Mouse (Mus musculus) myocyte (in vitro differentiated cells): ENCODE measurements at regions not wholly inside any gene's neighbourhood (a gene's known extent, or its start where the extent isn't known, plus 50 kb on each side); places are given as distances from the start of the nearest gene placed in this dataset.

Experiments used
- H3K27me3 ChIP-seq: one replicate; pipeline ENCODE4 v1.6.1; 2011; ENCODE audit not compliant: control insufficient read depth, insufficient read depth, insufficient read length
- H3K36me3 ChIP-seq: one replicate; pipeline ENCODE4 v1.6.1; 2011; ENCODE audit not compliant: control insufficient read depth, insufficient read depth
- H3K4me2 ChIP-seq: one replicate; pipeline ENCODE4 v1.6.1; 2011; ENCODE audit warnings: low read depth, control low read depth
- H3K4me3 ChIP-seq: one replicate; pipeline ENCODE4 v1.5.1; 2011; ENCODE audit warnings: mild to moderate bottlenecking, control low read depth, moderate library complexity
- H3K79me2 ChIP-seq: one replicate; pipeline ENCODE4 v1.6.1; 2011; ENCODE audit not compliant: control insufficient read depth, insufficient read depth
- H3ac ChIP-seq: one replicate; pipeline ENCODE4 v1.6.1; 2011; ENCODE audit not compliant: control insufficient read depth, insufficient read length
- CEBPB ChIP-seq: IDR thresholded peaks from 2 replicates; pipeline ENCODE4 v1.6.1; 2011; ENCODE audit warnings: mild to moderate bottlenecking, moderate library complexity; ENCODE audit not compliant: poor library complexity, insufficient read depth, severe bottlenecking
- E2F4 ChIP-seq: IDR thresholded peaks from one replicate; pipeline ENCODE4 v1.6.1; 2011; ENCODE audit warnings: mild to moderate bottlenecking, control low read depth, moderate library complexity; ENCODE audit not compliant: insufficient read depth
- MAX ChIP-seq: IDR thresholded peaks from one replicate; pipeline ENCODE4 v1.6.1; 2011; ENCODE audit warnings: low read depth, mild to moderate bottlenecking, control low read depth
- MYOD1 ChIP-seq, 3 experiments: IDR thresholded peaks; one replicate each; pipeline ENCODE4 v1.6.1; 2011; ENCODE audit warnings: control low read depth in 2 of 3, low read depth in 2 of 3, mild to moderate bottlenecking in 2 of 3, moderate library complexity in 1 of 3; ENCODE audit not compliant: insufficient read length in 2 of 3, control insufficient read depth in 1 of 3
- MYOG ChIP-seq, 3 experiments: IDR thresholded peaks; one replicate each; pipeline ENCODE4 v1.6.1; 2011; ENCODE audit warnings: control low read depth in 2 of 3, low read depth in 2 of 3, mild to moderate bottlenecking in 2 of 3; ENCODE audit not compliant: insufficient read length in 2 of 3, control insufficient read depth in 1 of 3, insufficient read depth in 1 of 3
- POLR2A ChIP-seq: IDR thresholded peaks from one replicate; pipeline ENCODE4 v1.6.1; 2011; ENCODE audit warnings: low read depth, mild to moderate bottlenecking, control low read depth, moderate library complexity; ENCODE audit not compliant: insufficient read length
- POLR2AphosphoS2 ChIP-seq: IDR thresholded peaks from one replicate; pipeline ENCODE4 v1.6.1; 2011; ENCODE audit warnings: low read depth, control low read depth; ENCODE audit not compliant: insufficient read length
- REST ChIP-seq: IDR thresholded peaks from one replicate; pipeline ENCODE4 v1.6.1; 2011; ENCODE audit warnings: mild to moderate bottlenecking, control low read depth, moderate library complexity; ENCODE audit not compliant: insufficient read depth, insufficient read length
- SRF ChIP-seq: IDR thresholded peaks from one replicate; pipeline ENCODE4 v1.6.1; 2011; ENCODE audit warnings: low read depth; ENCODE audit not compliant: control insufficient read depth, insufficient read length
- TCF12 ChIP-seq: IDR thresholded peaks from one replicate; pipeline ENCODE4 v1.6.1; 2011; ENCODE audit warnings: mild to moderate bottlenecking, control low read depth; ENCODE audit not compliant: poor library complexity, insufficient read depth, severe bottlenecking
- TCF3 ChIP-seq: IDR thresholded peaks from one replicate; pipeline ENCODE4 v1.6.1; 2011; ENCODE audit warnings: low read depth, control low read depth; ENCODE audit not compliant: insufficient read length
- USF1 ChIP-seq: IDR thresholded peaks from one replicate; pipeline ENCODE4 v1.6.1; 2011; ENCODE audit warnings: low read depth, mild to moderate bottlenecking, control low read depth, moderate library complexity

DNA sequence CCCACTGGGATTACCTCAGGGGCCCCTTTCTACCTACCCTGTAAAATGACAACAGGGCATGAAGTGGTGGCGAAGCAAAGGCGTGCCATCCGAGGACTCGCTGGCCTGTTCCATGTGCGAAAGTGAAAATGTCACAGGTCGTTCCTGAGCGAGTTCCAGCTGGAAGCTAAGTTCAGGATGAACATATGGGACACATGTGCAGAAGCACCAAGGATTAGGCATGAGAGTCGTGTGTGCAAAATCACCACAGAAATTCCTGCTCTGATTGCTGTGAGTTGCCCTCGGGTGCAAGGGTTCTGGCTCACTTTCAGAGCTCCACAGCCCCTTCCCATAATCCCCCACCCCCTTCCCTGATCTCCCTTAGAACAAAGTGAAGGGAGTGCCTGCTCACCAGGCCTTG, 147.6 kb upstream of the Nfe2l3 start:
- no peak overlapping the region for H3ac ChIP-seq
- no peaks in the 10 kb centered on the region for H3K36me3 ChIP-seq
- H3K4me2 ChIP-seq: no peak overlapping the region
- no peak overlapping the region for H3K4me3 ChIP-seq
- peaks cover 10% of the 10 kb centered on the region for H3K27me3 ChIP-seq
- no peaks in the 10 kb centered on the region for H3K79me2 ChIP-seq
- no peak for TF ChIP-seq MYOD1 (IDR thresholded peaks at IDR 0.05; ENCODE audit: control insufficient read depth in 1 of 3, insufficient read length in 2 of 3, low read depth in 2 of 3)
- TF ChIP-seq TCF12: no peak
- no peak for TF ChIP-seq REST
- no peak for TF ChIP-seq MAX
- TF ChIP-seq TCF3: no peak
- TF ChIP-seq CEBPB: no peak
- no peak for TF ChIP-seq USF1
- TF ChIP-seq POLR2AphosphoS2: no peak
- TF ChIP-seq MYOG (IDR thresholded peaks at IDR 0.05; ENCODE audit: control insufficient read depth in 1 of 3, insufficient read depth in 1 of 3, insufficient read length in 2 of 3, low read depth in 2 of 3): no peak
- no peak for TF ChIP-seq E2F4
- TF ChIP-seq POLR2A: no peak
- no peak for TF ChIP-seq SRF

DNA sequence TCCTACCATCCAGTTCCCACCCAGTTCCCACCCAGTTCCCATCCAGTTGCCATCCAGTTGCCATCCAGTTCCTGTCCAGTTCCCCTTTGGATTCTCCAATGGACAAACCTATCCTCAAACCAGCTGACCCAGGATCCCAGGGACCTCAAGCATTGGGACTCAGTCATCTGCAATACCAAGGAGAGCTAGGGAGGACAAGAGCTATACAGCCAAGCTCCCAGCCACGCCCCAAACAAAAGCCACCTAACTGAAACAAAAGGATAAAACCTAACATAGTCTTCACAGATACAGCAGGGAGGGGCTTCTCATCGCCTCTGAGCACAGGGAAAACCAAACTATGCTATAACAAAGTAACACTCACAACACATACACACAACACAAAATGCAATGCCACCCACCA, 145.6 kb upstream of the Nfe2l3 start:
- H3K27me3 ChIP-seq: peaks cover 10% of the 10 kb centered on the region

GRCm38 (mm10) chr6:51287383-51287782, 145.1 kb upstream of the Nfe2l3 start:
- no peak overlapping the region for H3K4me2 ChIP-seq
- no peaks in the 10 kb centered on the region for H3K79me2 ChIP-seq
- H3ac ChIP-seq: no peak overlapping the region
- H3K4me3 ChIP-seq: no peak overlapping the region
- peaks cover 10% of the 10 kb centered on the region for H3K27me3 ChIP-seq
- no peaks in the 10 kb centered on the region for H3K36me3 ChIP-seq
- no peak for TF ChIP-seq USF1
- TF ChIP-seq TCF12: no peak
- no peak for TF ChIP-seq SRF
- no peak for TF ChIP-seq E2F4
- TF ChIP-seq CEBPB: no peak
- TF ChIP-seq MYOD1 (IDR thresholded peaks at IDR 0.05; ENCODE audit: control insufficient read depth in 1 of 3, insufficient read length in 2 of 3, low read depth in 2 of 3): no peak
- TF ChIP-seq TCF3: no peak

More for the DNA sequence above, 145.6 kb upstream of the Nfe2l3 start:
- H3ac ChIP-seq: no peak overlapping the region
- H3K36me3 ChIP-seq: no peaks in the 10 kb centered on the region
- TF ChIP-seq TCF12: no peak
- TF ChIP-seq USF1: no peak
- no peak for TF ChIP-seq POLR2AphosphoS2
- no peak for TF ChIP-seq REST
- no peak for TF ChIP-seq MAX
- no peak for TF ChIP-seq CEBPB
- TF ChIP-seq POLR2A: no peak
- no peak for TF ChIP-seq SRF
- no peak for TF ChIP-seq MYOG (IDR thresholded peaks at IDR 0.05; ENCODE audit: control insufficient read depth in 1 of 3, insufficient read depth in 1 of 3, insufficient read length in 2 of 3, low read depth in 2 of 3)
- no peak for TF ChIP-seq E2F4
- no peak for TF ChIP-seq MYOD1 (IDR thresholded peaks at IDR 0.05; ENCODE audit: control insufficient read depth in 1 of 3, insufficient read length in 2 of 3, low read depth in 2 of 3)
- no peaks in the 10 kb centered on the region for H3K79me2 ChIP-seq
- no peak overlapping the region for H3K4me3 ChIP-seq
- H3K4me2 ChIP-seq: no peak overlapping the region

DNA sequence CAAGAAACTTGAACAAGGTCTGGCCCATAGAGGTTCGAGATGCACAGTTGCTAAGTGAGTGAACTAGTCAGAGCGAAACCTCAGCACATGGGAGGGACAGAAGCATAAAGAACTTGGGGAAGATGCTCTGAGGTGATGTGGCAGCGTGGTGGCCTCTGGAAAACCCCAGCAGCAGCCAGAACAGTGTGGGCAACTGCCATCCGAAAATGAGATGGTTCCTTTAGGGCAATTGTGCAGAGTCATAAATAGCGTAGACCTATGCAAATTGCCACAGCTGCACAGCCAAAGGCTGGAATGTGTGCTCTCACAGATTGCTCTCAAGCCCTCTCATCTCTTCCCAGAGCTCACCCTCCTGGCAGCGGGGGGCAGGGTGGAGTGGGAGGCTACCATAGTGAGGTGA, 144.7 kb upstream of the Nfe2l3 start:
- TF ChIP-seq MYOD1 (IDR thresholded peaks at IDR 0.05; ENCODE audit: control insufficient read depth in 1 of 3, insufficient read length in 2 of 3, low read depth in 2 of 3) (no peak), TCF3 (no peak)
- Histone ChIP-seq H3K4me2 (no peak overlapping the region), H3K36me3 (no peaks in the 10 kb centered on the region), H3K4me3 (no peak overlapping the region), H3K27me3 (peaks cover 10% of the 10 kb centered on the region), H3K79me2 (no peaks in the 10 kb centered on the region), H3ac (no peak overlapping the region)

GRCm38 (mm10) chr6:51288306-51289066, 144.0 kb upstream of the Nfe2l3 start:
- H3K4me2 ChIP-seq: no peak overlapping the region
- H3ac ChIP-seq: no peak overlapping the region
- no peak overlapping the region for H3K4me3 ChIP-seq
- TF ChIP-seq REST (no peak), POLR2AphosphoS2 (no peak), CEBPB (no peak), MAX (no peak), E2F4 (no peak), MYOD1 (IDR thresholded peaks at IDR 0.05; ENCODE audit: control insufficient read depth in 1 of 3, insufficient read length in 2 of 3, low read depth in 2 of 3) (no peak), TCF12 (no peak), MYOG (IDR thresholded peaks at IDR 0.05; ENCODE audit: control insufficient read depth in 1 of 3, insufficient read depth in 1 of 3, insufficient read length in 2 of 3, low read depth in 2 of 3) (no peak), POLR2A (no peak)
- H3K79me2 ChIP-seq: no peaks in the 10 kb centered on the region
- H3K27me3 ChIP-seq: peaks cover 10% of the 10 kb centered on the region
- no peaks in the 10 kb centered on the region for H3K36me3 ChIP-seq
